Mouse (Mus musculus) lung, adult 2 months (tissue): ENCODE results near the gene Lhx4.

Experiments used
- CTCF ChIP-seq: fragments of 200-500 bp; IDR thresholded peaks from 2 replicates; pipeline ENCODE4 v1.5.1; 2011; ENCODE audit warnings: mild to moderate bottlenecking, low read length, control low read depth; ENCODE audit not compliant: insufficient read depth
- POLR2A ChIP-seq: fragments of 200-500 bp; IDR thresholded peaks from 2 replicates; pipeline ENCODE4 v1.6.1; 2011; ENCODE audit warnings: low read depth, mild to moderate bottlenecking, control low read depth, low read length, borderline replicate concordance; ENCODE audit errors: extremely low read depth

- TF ChIP-seq POLR2A (no peak), CTCF (peak; percentile 58)
Measured at GRCm38 (mm10) chr1:155721443-155721842, 30.0 kb downstream of the Lhx4 start.
